Comparison of ENCODE assay signal across 22 mouse cellular contexts in genomic region chr1:51632851-51633250, GRCm38 (mm10).
"Had no signal": no experiment of that assay in that cellular context is flagged by ENCODE, and none has a peak within 500 bp of the region (broad histone marks: within the 10 kb centered on the region; RNA-seq: fewer than 3 reads in every experiment).

No protein-coding gene starts in this region.

- H3K27ac ChIP-seq: heart, embryonic 13.5 days; heart, embryonic 15.5 days; hindbrain, embryonic 10.5 days; hindbrain, embryonic 12.5 days; hindbrain, embryonic 14.5 days; limb, embryonic 13.5 days; limb, embryonic 15.5 days; liver, embryonic 12.5 days; liver, embryonic 14.5 days had no signal

- H3K4me1 ChIP-seq: limb, embryonic 15.5 days; liver, embryonic 12.5 days had no signal

- DNase-seq: gastrocnemius, postnatal 14 days; gastrocnemius, postnatal 36 days; heart, adult 18-20 months; heart, postnatal 14 days; heart, postnatal 36 days; kidney, adult 18-20 months; kidney, adult 8-10 months; kidney, postnatal 10 days; kidney, postnatal 25 days; layer of hippocampus, adult 9-11 months; layer of hippocampus, postnatal 36 days; left cerebral cortex, postnatal 4 days; lung, adult 18-20 months had no signal

- H3K36me3 ChIP-seq: heart, embryonic 13.5 days; heart, embryonic 15.5 days; hindbrain, embryonic 10.5 days; hindbrain, embryonic 12.5 days; limb, embryonic 13.5 days; limb, embryonic 15.5 days; liver, embryonic 12.5 days had no signal

- H3K27me3 ChIP-seq: heart, embryonic 13.5 days; heart, embryonic 15.5 days; hindbrain, embryonic 12.5 days; limb, embryonic 13.5 days; limb, embryonic 15.5 days; liver, embryonic 12.5 days had no signal

- H3K4me3 ChIP-seq: heart, embryonic 13.5 days; heart, embryonic 15.5 days; hindbrain, embryonic 10.5 days; hindbrain, embryonic 12.5 days; limb, embryonic 13.5 days; limb, embryonic 15.5 days; liver, embryonic 12.5 days had no signal

- H3K9ac ChIP-seq: heart, embryonic 13.5 days; heart, embryonic 15.5 days; hindbrain, embryonic 12.5 days; hindbrain, embryonic 14.5 days; limb, embryonic 13.5 days; limb, embryonic 15.5 days; liver, embryonic 12.5 days; liver, embryonic 14.5 days had no signal
